Mouse (Mus musculus): ENCODE results near the gene P2ry14. TPM values are rescaled to one million over a fixed set of nuclear protein-coding genes. Genes with fewer than 3 reads are reported as not detected.
"Not testable (repeated sequence)": the region's sequence is repeated elsewhere in the genome, so short reads cannot be mapped to it uniquely, and the experiment has no call there.

P2ry14 gene
- polyA plus RNA-seq, 1 experiment = 8.0 TPM

GRCm38 (mm10) chr3:59121067-59121730, 32.2 kb downstream of the P2ry14 start:
- Histone ChIP-seq H3K4me1 (ENCODE audit: control insufficient read depth, insufficient read depth, low read length) (no peaks in the 10 kb centered on the region; the same call in 1 of the 2 replicates), H3K4me3 (replicated peaks; ENCODE audit: extremely low read depth, low read depth, low read length) (no peak overlapping the region)
- no peak for DNase-seq
- 32% methylated on average over 7 of the region's 7 CpGs for WGBS
- TF ChIP-seq CTCF (IDR thresholded peaks at IDR 0.05; ENCODE audit: insufficient read depth, low read length) = no peak
- TF ChIP-seq POLR2A (IDR thresholded peaks at IDR 0.05; ENCODE audit: borderline replicate concordance, extremely low read depth, low read depth, low read length) = no peak

GRCm38 (mm10) chr3:59113973-59114517, 39.4 kb downstream of the P2ry14 start:
- TF ChIP-seq POLR2A (IDR thresholded peaks at IDR 0.05; ENCODE audit: borderline replicate concordance, extremely low read depth, low read depth, low read length) (no peak), CTCF (IDR thresholded peaks at IDR 0.05; ENCODE audit: insufficient read depth, low read length) (no peak)
- WGBS = 47% methylated on average over 8 of the region's 8 CpGs
- no peak overlapping the region for H3K4me3 ChIP-seq (replicated peaks; ENCODE audit: extremely low read depth, low read depth, low read length)
- no peak for DNase-seq
- H3K4me1 ChIP-seq (ENCODE audit: control insufficient read depth, insufficient read depth, low read length) = no peaks in the 10 kb centered on the region

- not testable (repeated sequence) for H3K4me1 ChIP-seq (ENCODE audit: control insufficient read depth, insufficient read depth, low read length); H3K4me3 ChIP-seq (replicated peaks; ENCODE audit: extremely low read depth, low read depth, low read length); DNase-seq
- WGBS = 93% methylated on average over 4 of the region's 4 CpGs
These were observed 40.1 kb downstream of the P2ry14 start for GRCm38 (mm10) chr3:59113291-59113690.

- no peak for DNase-seq
- 75% methylated on average over 3 of the region's 3 CpGs for WGBS
- H3K4me1 ChIP-seq (ENCODE audit: control insufficient read depth, insufficient read depth, low read length) = no peaks in the 10 kb centered on the region
- TF ChIP-seq POLR2A (IDR thresholded peaks at IDR 0.05; ENCODE audit: borderline replicate concordance, extremely low read depth, low read depth, low read length) (no peak), CTCF (IDR thresholded peaks at IDR 0.05; ENCODE audit: insufficient read depth, low read length) (no peak)
- H3K4me3 ChIP-seq (replicated peaks; ENCODE audit: extremely low read depth, low read depth, low read length) = no peak overlapping the region
These were observed 41.5 kb downstream of the P2ry14 start for GRCm38 (mm10) chr3:59111944-59112343.

GRCm38 (mm10) chr3:59109834-59110233, 43.6 kb downstream of the P2ry14 start:
- H3K4me3 ChIP-seq (replicated peaks; ENCODE audit: extremely low read depth, low read depth, low read length); H3K4me1 ChIP-seq (ENCODE audit: control insufficient read depth, insufficient read depth, low read length); DNase-seq: not testable (repeated sequence)
- WGBS = 92% methylated on average over 3 of the region's 3 CpGs

- H3K4me1 ChIP-seq (ENCODE audit: control insufficient read depth, insufficient read depth, low read length) = no peaks in the 10 kb centered on the region
- DNase-seq = no peak
- no peak for TF ChIP-seq POLR2A (IDR thresholded peaks at IDR 0.05; ENCODE audit: borderline replicate concordance, extremely low read depth, low read depth, low read length)
- no peak for TF ChIP-seq CTCF (IDR thresholded peaks at IDR 0.05; ENCODE audit: insufficient read depth, low read length)
- H3K4me3 ChIP-seq (replicated peaks; ENCODE audit: extremely low read depth, low read depth, low read length) = no peak overlapping the region
- WGBS = 92% methylated on average over 4 of the region's 4 CpGs
These were observed 46.0 kb downstream of the P2ry14 start for GRCm38 (mm10) chr3:59107439-59107838.

GRCm38 (mm10) chr3:59104462-59104861, 49.0 kb downstream of the P2ry14 start:
- 55% methylated on average over 4 of the region's 4 CpGs for WGBS
- H3K4me3 ChIP-seq (replicated peaks; ENCODE audit: extremely low read depth, low read depth, low read length) = no peak overlapping the region
- DNase-seq = no peak
- TF ChIP-seq POLR2A (IDR thresholded peaks at IDR 0.05; ENCODE audit: borderline replicate concordance, extremely low read depth, low read depth, low read length) (no peak), CTCF (IDR thresholded peaks at IDR 0.05; ENCODE audit: insufficient read depth, low read length) (no peak)
- H3K4me1 ChIP-seq (ENCODE audit: control insufficient read depth, insufficient read depth, low read length) = no peaks in the 10 kb centered on the region

GRCm38 (mm10) chr3:59102146-59102545, 51.3 kb downstream of the P2ry14 start:
- no peaks in the 10 kb centered on the region; the same call in 1 of the 2 replicates for H3K4me1 ChIP-seq (ENCODE audit: control insufficient read depth, insufficient read depth, low read length)
- TF ChIP-seq CTCF (IDR thresholded peaks at IDR 0.05; ENCODE audit: insufficient read depth, low read length) (no peak), POLR2A (IDR thresholded peaks at IDR 0.05; ENCODE audit: borderline replicate concordance, extremely low read depth, low read depth, low read length) (no peak)
- no peak overlapping the region for H3K4me3 ChIP-seq (replicated peaks; ENCODE audit: extremely low read depth, low read depth, low read length)
- WGBS = 91% methylated on average over 2 of the region's 2 CpGs
- no peak for DNase-seq

GRCm38 (mm10) chr3:59101218-59101986, 52.0 kb downstream of the P2ry14 start, which contains the start of gene Gpr171:
Gpr171 (minus strand) TSS chr3:59101821.
- Histone ChIP-seq H3K4me1 (ENCODE audit: control insufficient read depth, insufficient read depth, low read length) (no peaks in the 10 kb centered on the region; the same call in 1 of the 2 replicates), H3K4me3 (replicated peaks; ENCODE audit: extremely low read depth, low read depth, low read length) (no peak within 1 kb of the TSS)
- 70% methylated on average over 6 of the region's 6 CpGs for WGBS
- TF ChIP-seq POLR2A (IDR thresholded peaks at IDR 0.05; ENCODE audit: borderline replicate concordance, extremely low read depth, low read depth, low read length) (no peak), CTCF (IDR thresholded peaks at IDR 0.05; ENCODE audit: insufficient read depth, low read length) (no peak)
- no peak for DNase-seq

GRCm38 (mm10) chr3:59098540-59098939, 54.9 kb downstream of the P2ry14 start:
- no peaks in the 10 kb centered on the region; the same call in 1 of the 2 replicates for H3K4me1 ChIP-seq (ENCODE audit: control insufficient read depth, insufficient read depth, low read length)
- no peak for TF ChIP-seq POLR2A (IDR thresholded peaks at IDR 0.05; ENCODE audit: borderline replicate concordance, extremely low read depth, low read depth, low read length)
- TF ChIP-seq CTCF (IDR thresholded peaks at IDR 0.05; ENCODE audit: insufficient read depth, low read length) = no peak
- no peak overlapping the region for H3K4me3 ChIP-seq (replicated peaks; ENCODE audit: extremely low read depth, low read depth, low read length)
- DNase-seq = no peak
- WGBS = 78% methylated on average over 10 of the region's 10 CpGs

Measured in lung, adult 2 months (tissue).